Mouse (Mus musculus): Measurements from ENCODE around the gene Eef2. TPM values are rescaled to one million over a fixed set of nuclear protein-coding genes. Genes with fewer than 3 reads are reported as not detected.
A peak's percentile ranks its signal among the peaks of the same experiment; 100 is the strongest.

Eef2 gene
- polyA plus RNA-seq, 1 experiment from 2014 or later: 504 TPM

GRCm38 (mm10) chr10:81138821-81139528 lies 37.5 kb upstream of the Eef2 start:
- DNase-seq (ENCODE audit: low spot score): no peak
- peak overlapping the region; percentile 97 for H3K4me2 ChIP-seq (ENCODE audit: low read depth)
- peaks cover 40% of the 10 kb centered on the region for H3K4me1 ChIP-seq (ENCODE audit: control insufficient read depth, insufficient read depth, low read length)
- H3K27me3 ChIP-seq (ENCODE audit: control insufficient read depth, insufficient read depth, low read length): peaks cover 21% of the 10 kb centered on the region
- 64% methylated on average over 11 of the region's 11 CpGs for WGBS
- H3K9me3 ChIP-seq (ENCODE audit: control insufficient read depth, low read length): no peaks in the 10 kb centered on the region
- peak overlapping the region; percentile 88 for H3K4me3 ChIP-seq (ENCODE audit: low read depth, low read length)
- no peak overlapping the region; the same call in 1 of the 2 replicates for H3K27ac ChIP-seq (ENCODE audit: low read depth, low read length)
- peaks cover 2% of the 10 kb centered on the region for H3K36me3 ChIP-seq (ENCODE audit: control insufficient read depth, insufficient read depth, low read length)
- peak overlapping the region; percentile 86 for H3K9ac ChIP-seq (ENCODE audit: low read length)
- no peak for ATAC-seq (ENCODE audit: insufficient read depth, low FRiP score, low TSS enrichment)

- peaks cover 16% of the 10 kb centered on the region for H3K27me3 ChIP-seq (ENCODE audit: control insufficient read depth, insufficient read depth, low read length)
- no peak for ATAC-seq (ENCODE audit: insufficient read depth, low FRiP score, low TSS enrichment)
- no peak overlapping the region for H3K4me2 ChIP-seq (ENCODE audit: low read depth)
- H3K4me3 ChIP-seq (ENCODE audit: low read depth, low read length): peak overlapping the region; percentile 88; the same call in 1 of the 2 replicates
- 81% methylated on average over 4 of the region's 4 CpGs for WGBS
- no peak overlapping the region for H3K27ac ChIP-seq (ENCODE audit: low read depth, low read length)
- no peak overlapping the region for H3K9ac ChIP-seq (ENCODE audit: low read length)
- no peak for DNase-seq (ENCODE audit: low spot score)
- H3K36me3 ChIP-seq (ENCODE audit: control insufficient read depth, insufficient read depth, low read length): peaks cover 7% of the 10 kb centered on the region
- peaks cover 40% of the 10 kb centered on the region for H3K4me1 ChIP-seq (ENCODE audit: control insufficient read depth, insufficient read depth, low read length)
- no peaks in the 10 kb centered on the region for H3K9me3 ChIP-seq (ENCODE audit: control insufficient read depth, low read length)
Observed at GRCm38 (mm10) chr10:81139529-81139846, 36.9 kb upstream of the Eef2 start.

GRCm38 (mm10) chr10:81140005-81140404 lies 36.4 kb upstream of the Eef2 start:
- Histone ChIP-seq H3K27ac (ENCODE audit: low read depth, low read length) (no peak overlapping the region), H3K4me3 (ENCODE audit: low read depth, low read length) (peak overlapping the region; percentile 4; the same call in 1 of the 2 replicates), H3K4me2 (ENCODE audit: low read depth) (peak overlapping the region; percentile 20), H3K9ac (ENCODE audit: low read length) (no peak overlapping the region; the same call in 1 of the 2 replicates), H3K27me3 (ENCODE audit: control insufficient read depth, insufficient read depth, low read length) (peaks cover 10% of the 10 kb centered on the region), H3K36me3 (ENCODE audit: control insufficient read depth, insufficient read depth, low read length) (peaks cover 12% of the 10 kb centered on the region), H3K9me3 (ENCODE audit: control insufficient read depth, low read length) (no peaks in the 10 kb centered on the region), H3K4me1 (ENCODE audit: control insufficient read depth, insufficient read depth, low read length) (peaks cover 38% of the 10 kb centered on the region)
- WGBS: 63% methylated on average over 8 of the region's 8 CpGs
- DNase-seq (ENCODE audit: low spot score): no peak
- no peak for ATAC-seq (ENCODE audit: insufficient read depth, low FRiP score, low TSS enrichment)

GRCm38 (mm10) chr10:81140717-81141454 lies 35.5 kb upstream of the Eef2 start:
- Histone ChIP-seq H3K4me2 (ENCODE audit: low read depth) (peak overlapping the region; percentile 20; the same call in 1 of the 2 replicates), H3K9ac (ENCODE audit: low read length) (peak overlapping the region; percentile 28), H3K27me3 (ENCODE audit: control insufficient read depth, insufficient read depth, low read length) (peaks cover 2% of the 10 kb centered on the region), H3K4me3 (ENCODE audit: low read depth, low read length) (no peak overlapping the region), H3K27ac (ENCODE audit: low read depth, low read length) (no peak overlapping the region), H3K36me3 (ENCODE audit: control insufficient read depth, insufficient read depth, low read length) (peaks cover 17% of the 10 kb centered on the region), H3K4me1 (ENCODE audit: control insufficient read depth, insufficient read depth, low read length) (peaks cover 31% of the 10 kb centered on the region), H3K9me3 (ENCODE audit: control insufficient read depth, low read length) (no peaks in the 10 kb centered on the region)
- DNase-seq (ENCODE audit: low spot score) (no peak), ATAC-seq (ENCODE audit: insufficient read depth, low FRiP score, low TSS enrichment) (no peak)
- 65% methylated on average over 10 of the region's 10 CpGs for WGBS

- no peak overlapping the region for H3K27ac ChIP-seq (ENCODE audit: low read depth, low read length)
Observed at GRCm38 (mm10) chr10:81141455-81142210, 34.8 kb upstream of the Eef2 start.

GRCm38 (mm10) chr10:81142551-81142981 lies 33.9 kb upstream of the Eef2 start:
- H3K9me3 ChIP-seq (ENCODE audit: control insufficient read depth, low read length): no peaks in the 10 kb centered on the region
- no peak for DNase-seq (ENCODE audit: low spot score)
- 65% methylated on average over 5 of the region's 5 CpGs for WGBS
- no peak overlapping the region for H3K4me2 ChIP-seq (ENCODE audit: low read depth)
- peak overlapping the region; percentile 23; the same call in 1 of the 2 replicates for H3K27ac ChIP-seq (ENCODE audit: low read depth, low read length)
- H3K27me3 ChIP-seq (ENCODE audit: control insufficient read depth, insufficient read depth, low read length): no peaks in the 10 kb centered on the region
- 0 out of 2 replicates have a peak overlapping the region, but pooled peaks have one; percentile 22 for H3K9ac ChIP-seq (ENCODE audit: low read length)
- no peak for ATAC-seq (ENCODE audit: insufficient read depth, low FRiP score, low TSS enrichment)
- peaks cover 20% of the 10 kb centered on the region for H3K36me3 ChIP-seq (ENCODE audit: control insufficient read depth, insufficient read depth, low read length)
- peaks cover 30% of the 10 kb centered on the region for H3K4me1 ChIP-seq (ENCODE audit: control insufficient read depth, insufficient read depth, low read length)
- H3K4me3 ChIP-seq (ENCODE audit: low read depth, low read length): no peak overlapping the region

More at GRCm38 (mm10) chr10:81141455-81142210, 34.8 kb upstream of the Eef2 start:
- Histone ChIP-seq H3K4me2 (ENCODE audit: low read depth) (no peak overlapping the region), H3K9ac (ENCODE audit: low read length) (no peak overlapping the region), H3K36me3 (ENCODE audit: control insufficient read depth, insufficient read depth, low read length) (peaks cover 17% of the 10 kb centered on the region), H3K9me3 (ENCODE audit: control insufficient read depth, low read length) (no peaks in the 10 kb centered on the region), H3K4me3 (ENCODE audit: low read depth, low read length) (no peak overlapping the region), H3K4me1 (ENCODE audit: control insufficient read depth, insufficient read depth, low read length) (peaks cover 30% of the 10 kb centered on the region), H3K27me3 (ENCODE audit: control insufficient read depth, insufficient read depth, low read length) (no peaks in the 10 kb centered on the region)
- DNase-seq (ENCODE audit: low spot score): no peak
- 85% methylated on average over 7 of the region's 7 CpGs for WGBS
- ATAC-seq (ENCODE audit: insufficient read depth, low FRiP score, low TSS enrichment): no peak

GRCm38 (mm10) chr10:81143157-81143633 lies 33.2 kb upstream of the Eef2 start:
- Histone ChIP-seq H3K27me3 (ENCODE audit: control insufficient read depth, insufficient read depth, low read length) (no peaks in the 10 kb centered on the region), H3K9me3 (ENCODE audit: control insufficient read depth, low read length) (no peaks in the 10 kb centered on the region), H3K4me2 (ENCODE audit: low read depth) (no peak overlapping the region), H3K4me1 (ENCODE audit: control insufficient read depth, insufficient read depth, low read length) (peaks cover 30% of the 10 kb centered on the region), H3K27ac (ENCODE audit: low read depth, low read length) (peak overlapping the region; percentile 23; the same call in 1 of the 2 replicates), H3K36me3 (ENCODE audit: control insufficient read depth, insufficient read depth, low read length) (peaks cover 25% of the 10 kb centered on the region), H3K9ac (ENCODE audit: low read length) (no peak overlapping the region), H3K4me3 (ENCODE audit: low read depth, low read length) (no peak overlapping the region)
- DNase-seq (ENCODE audit: low spot score) (no peak), ATAC-seq (ENCODE audit: insufficient read depth, low FRiP score, low TSS enrichment) (no peak)
- WGBS: 93% methylated on average over 7 of the region's 7 CpGs

GRCm38 (mm10) chr10:81143845-81144437 lies 32.5 kb upstream of the Eef2 start:
- Histone ChIP-seq H3K4me2 (ENCODE audit: low read depth) (no peak overlapping the region), H3K27ac (ENCODE audit: low read depth, low read length) (no peak overlapping the region), H3K4me1 (ENCODE audit: control insufficient read depth, insufficient read depth, low read length) (peaks cover 24% of the 10 kb centered on the region), H3K9ac (ENCODE audit: low read length) (no peak overlapping the region), H3K4me3 (ENCODE audit: low read depth, low read length) (no peak overlapping the region), H3K27me3 (ENCODE audit: control insufficient read depth, insufficient read depth, low read length) (no peaks in the 10 kb centered on the region), H3K9me3 (ENCODE audit: control insufficient read depth, low read length) (no peaks in the 10 kb centered on the region), H3K36me3 (ENCODE audit: control insufficient read depth, insufficient read depth, low read length) (peaks cover 28% of the 10 kb centered on the region)
- DNase-seq (ENCODE audit: low spot score) (no peak), ATAC-seq (ENCODE audit: insufficient read depth, low FRiP score, low TSS enrichment) (no peak)
- 96% methylated on average over 52 of the region's 52 CpGs for WGBS
